Mouse (Mus musculus): Measurements from ENCODE around the gene Upp2.

- no peak for TF ChIP-seq POLR2A (IDR thresholded peaks at IDR 0.05; ENCODE audit: extremely low read depth, insufficient read depth, low read length)
- no peak for TF ChIP-seq CTCF (IDR thresholded peaks at IDR 0.05; ENCODE audit: extremely low read depth, insufficient read depth, low read length)
These were observed 174.1 kb downstream of the Upp2 start for GRCm38 (mm10) chr2:58741213-58741612.

Data from cortical plate, adult 2 months (tissue).